Mouse (Mus musculus) G1E-ER4 (cell line): Measurements from ENCODE around the gene Foxj1. TPM values are rescaled to one million over a fixed set of nuclear protein-coding genes. Genes with fewer than 3 reads are reported as not detected.

Experiments used
- GATA1 ChIP-seq: IDR thresholded peaks from one replicate; pipeline ENCODE4 v1.8.0; 2012; ENCODE audit warnings: low read length, inconsistent platforms
- polyA plus RNA-seq: library from polyadenylated mRNA; stranded (reverse); fragments of >175 nt; gene quantifications from 2 replicates; pipeline ENCODE4 v1.2.3, GENCODE M21; 2012

Gene Foxj1
- polyA plus RNA-seq, 1 experiment = 0.02 TPM

DNA sequence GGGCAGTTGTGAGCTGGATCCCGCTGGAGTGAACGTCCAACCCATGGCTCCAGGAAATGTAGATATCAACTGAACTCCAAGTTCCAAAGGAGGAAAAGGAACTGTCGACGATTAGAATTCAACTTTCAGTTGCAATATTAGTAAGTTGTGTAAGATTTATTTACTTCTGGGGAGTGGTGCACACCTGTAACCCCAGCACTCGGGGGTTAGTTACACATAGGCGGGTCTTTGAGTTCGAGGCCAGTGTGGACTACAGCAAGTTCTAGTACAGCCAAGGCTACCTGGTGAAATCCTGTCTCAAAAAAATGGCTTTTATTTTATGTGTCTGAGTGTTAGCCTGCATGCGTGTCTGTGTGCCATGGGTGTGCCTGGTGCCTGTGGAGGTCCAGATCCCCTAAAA is 18.3 kb upstream of the Foxj1 start:
- TF ChIP-seq GATA1 = no peak

GRCm38 (mm10) chr11:116351294-116351693 is 16.1 kb upstream of the Foxj1 start:
- no peak for TF ChIP-seq GATA1

DNA sequence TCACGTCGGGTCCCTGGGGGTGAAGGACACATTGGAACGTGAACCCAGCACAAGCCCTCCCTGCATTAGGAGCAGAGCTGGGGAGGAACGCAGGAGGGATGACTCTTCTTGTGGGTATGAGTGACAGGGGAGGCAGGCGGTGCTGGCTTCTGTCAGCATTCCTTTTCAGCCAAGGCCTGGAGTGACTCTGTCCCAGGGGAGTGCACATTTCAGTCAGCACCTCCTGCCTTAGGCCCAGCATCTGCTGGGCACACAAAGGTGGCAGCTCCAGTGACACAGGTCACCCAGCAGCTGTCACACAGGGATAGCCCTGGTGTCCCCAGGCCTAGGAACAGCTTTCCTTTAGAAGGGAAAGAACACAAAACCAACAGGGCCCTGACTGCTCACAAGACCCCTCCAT is 12.8 kb upstream of the Foxj1 start:
- no peak for TF ChIP-seq GATA1

DNA sequence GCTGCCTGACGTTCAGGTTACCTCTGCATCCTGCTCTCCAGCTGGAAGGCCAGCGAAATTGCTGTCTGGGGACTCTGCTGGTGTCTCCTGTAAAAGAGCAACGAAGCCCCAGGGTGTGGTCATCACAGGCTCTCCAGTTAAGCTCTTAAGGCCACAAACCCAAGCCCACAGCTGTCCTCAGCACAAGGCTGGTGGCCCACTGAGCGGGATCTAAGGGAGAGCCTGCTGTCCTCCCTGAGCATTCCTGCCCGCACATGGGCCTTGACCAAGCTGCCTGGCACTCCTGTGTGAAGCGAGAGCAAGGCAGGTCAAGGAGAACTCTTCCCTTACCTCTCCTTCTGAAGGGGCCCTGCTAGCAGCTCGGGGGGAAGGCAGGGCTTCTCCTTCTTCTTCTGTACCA is 11.8 kb upstream of the Foxj1 start:
- TF ChIP-seq GATA1 = no peak

- no peak for TF ChIP-seq GATA1
Measured at GRCm38 (mm10) chr11:116342069-116342791, 7.0 kb upstream of the Foxj1 start.

- TF ChIP-seq GATA1 = no peak
Measured at GRCm38 (mm10) chr11:116337531-116337930, 2.3 kb upstream of the Foxj1 start.

GRCm38 (mm10) chr11:116337000-116337399 is 1.8 kb upstream of the Foxj1 start:
- TF ChIP-seq GATA1 = no peak

DNA sequence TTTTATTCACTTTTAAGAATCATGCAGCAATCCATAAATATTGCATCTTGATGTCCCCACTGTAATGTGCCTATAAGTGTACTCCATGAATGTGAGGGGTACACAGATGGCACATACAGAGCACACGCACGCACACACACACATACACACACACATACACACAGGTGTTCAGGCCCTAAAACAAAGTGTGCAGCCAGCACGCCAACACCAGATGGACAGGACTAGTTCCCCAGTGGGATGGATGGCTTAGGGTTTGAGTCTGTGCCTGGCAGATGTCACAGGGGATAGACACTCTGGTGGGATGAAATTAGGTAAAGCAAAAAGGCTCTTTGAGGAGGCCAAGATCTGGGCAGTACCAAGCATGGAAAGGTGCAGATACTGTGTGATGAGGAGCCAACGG is 1.2 kb upstream of the Foxj1 start:
- TF ChIP-seq GATA1 = no peak

GRCm38 (mm10) chr11:116334417-116334782 is 799 bp downstream of the Foxj1 start:
- no peak for TF ChIP-seq GATA1

DNA sequence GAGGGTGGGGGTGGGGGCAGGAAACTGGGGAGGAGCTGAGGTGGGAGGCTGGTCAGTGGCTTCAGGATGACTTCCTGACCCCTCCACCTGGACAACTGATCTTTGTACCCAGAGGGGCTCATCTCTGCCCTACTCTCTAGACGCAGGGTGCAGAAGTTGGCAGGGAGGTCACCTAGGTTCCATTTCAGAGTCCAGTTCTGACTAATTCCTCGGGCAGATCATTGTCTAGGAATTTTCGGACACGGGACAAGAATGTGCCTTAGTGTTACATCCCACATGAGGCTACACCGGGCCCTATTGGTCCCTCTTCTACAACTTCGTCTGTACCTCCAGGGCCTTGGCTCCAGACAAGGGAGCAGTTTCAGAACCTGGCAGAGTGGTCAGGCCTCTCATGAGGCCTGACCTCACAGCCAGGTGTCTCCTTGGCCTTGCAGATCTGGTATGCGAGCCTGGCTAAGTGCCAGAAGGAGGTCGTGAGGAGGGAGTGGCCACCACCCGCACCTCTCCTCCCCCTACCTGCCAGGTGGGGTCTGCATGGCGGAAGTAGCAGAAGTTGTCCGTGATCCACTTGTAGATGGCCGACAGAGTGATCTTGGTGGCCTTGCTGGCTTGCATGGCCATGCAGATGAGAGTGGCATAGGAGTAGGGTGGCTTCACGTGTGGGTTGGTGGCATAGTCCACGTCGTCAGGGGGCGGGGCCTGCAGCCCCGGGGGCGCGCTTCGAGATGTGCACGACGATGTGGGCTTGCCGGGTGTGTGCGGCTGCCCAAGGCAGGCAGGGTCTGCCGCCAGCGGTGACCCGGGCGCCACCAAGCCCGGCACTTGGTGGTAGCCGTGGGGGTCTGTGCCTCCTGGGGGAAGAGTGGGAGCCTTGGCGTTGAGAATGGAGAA is 1.4 kb downstream of the Foxj1 start:
- no peak for TF ChIP-seq GATA1

DNA sequence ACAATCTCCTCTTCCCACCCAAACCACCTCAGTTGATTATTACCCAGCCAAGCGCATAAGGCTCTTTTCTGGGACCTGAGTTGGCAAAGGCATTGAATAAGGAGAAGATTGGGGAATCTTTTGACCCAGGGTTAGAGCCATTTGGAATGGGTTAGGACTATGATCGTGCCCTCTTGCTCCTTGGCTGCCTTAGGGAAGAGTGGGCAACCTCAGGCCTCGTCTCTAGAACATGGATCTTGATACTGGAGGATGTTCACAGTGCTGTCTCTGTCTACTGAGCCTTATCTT is 2.3 kb downstream of the Foxj1 start:
- no peak for TF ChIP-seq GATA1

GRCm38 (mm10) chr11:116332232-116332982 is 2.8 kb downstream of the Foxj1 start:
- TF ChIP-seq GATA1 = no peak

DNA sequence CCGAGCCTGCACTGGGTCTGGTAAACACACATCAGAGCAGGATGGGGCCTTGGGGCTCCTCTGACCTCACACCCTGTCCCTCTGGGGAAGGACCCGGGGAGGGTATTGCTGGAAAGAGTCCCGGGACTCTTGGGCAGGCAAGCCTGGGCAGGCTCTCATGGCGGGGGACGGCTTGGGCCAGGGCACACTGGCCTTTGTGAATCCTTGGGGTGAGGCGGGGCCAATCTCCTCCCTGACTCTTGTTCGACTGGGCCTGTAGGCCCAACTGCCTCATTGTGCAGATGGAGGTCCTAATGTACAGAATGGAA is 5.0 kb downstream of the Foxj1 start:
- no peak for TF ChIP-seq GATA1

- no peak for TF ChIP-seq GATA1
Measured at GRCm38 (mm10) chr11:116329314-116330210, 5.6 kb downstream of the Foxj1 start.

GRCm38 (mm10) chr11:116326963-116327603 is 8.1 kb downstream of the Foxj1 start:
- no peak for TF ChIP-seq GATA1
